Mouse (Mus musculus): ENCODE measurements around the gene Fdx1l. TPM values are rescaled to one million over a fixed set of nuclear protein-coding genes. Genes with fewer than 3 reads are reported as not detected.

The Fdx1l gene
- polyA plus RNA-seq (2014; fragmentation: Nextera tagmentation; extraction: Ambion mirVana) = 46.1 and 53.2 TPM in 2 replicates

DNA sequence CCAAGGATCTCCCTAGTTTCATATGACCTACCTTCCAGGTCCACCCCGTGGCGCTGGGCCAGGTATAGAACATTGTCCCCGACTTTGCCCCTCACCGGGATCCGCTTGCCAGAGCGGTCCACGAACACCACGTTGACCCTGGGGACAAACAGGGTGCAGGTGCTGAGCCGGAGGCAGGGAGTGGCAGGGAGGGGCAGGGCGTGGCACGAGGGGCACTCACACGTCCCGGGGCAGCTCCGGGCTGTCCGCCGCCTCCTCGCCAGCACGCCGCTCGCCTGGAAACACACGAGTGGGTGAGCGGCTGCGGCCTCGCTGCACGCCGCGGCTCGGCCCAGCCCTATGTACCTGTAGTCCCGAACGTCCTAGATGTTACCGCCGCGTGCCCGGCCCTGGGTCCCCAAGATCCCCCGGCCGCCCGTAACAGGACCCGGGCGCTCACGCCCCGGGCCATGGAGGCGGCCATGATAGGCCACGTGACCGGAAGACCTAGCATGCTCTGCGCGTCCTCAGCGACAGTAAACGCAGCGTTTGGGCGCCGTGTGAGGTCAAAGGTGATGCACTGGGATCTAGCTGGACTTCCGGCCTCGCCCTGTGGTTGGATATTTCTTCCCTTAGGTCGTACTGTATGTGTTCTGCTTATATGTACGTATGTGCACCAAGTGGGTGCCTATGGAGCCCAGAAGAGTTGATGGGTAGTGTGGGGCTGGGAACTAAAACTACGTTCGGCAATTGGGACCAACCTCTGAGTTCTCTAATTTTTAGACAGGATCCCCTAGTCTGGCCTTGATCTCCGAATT is at the start of gene Fdx1l, which contains the start of gene Gm49373:
TSS of gene Fdx1l (minus strand) at position 571 of the 797 bp plus-strand sequence.
TSS of gene Gm49373 (minus strand) at position 53 of the 797 bp plus-strand sequence.
- H3K27ac ChIP-seq (ENCODE audit: low read depth, low read length) = no peak within 1 kb of the TSS
- no peaks in the 10 kb centered on the region for H3K9me3 ChIP-seq (ENCODE audit: control insufficient read depth, low read length)
- H3K4me3 ChIP-seq (ENCODE audit: low read depth, low read length) = peak within 1 kb of the TSS; percentile 82
- ATAC-seq (ENCODE audit: low FRiP score) = peak; percentile 95
- DNase-seq (ENCODE audit: low spot score) = peak; percentile 90
- WGBS = 4% methylated on average over 49 of the region's 58 CpGs
- peak within 1 kb of the TSS; percentile 80 for H3K4me2 ChIP-seq (replicated peaks; ENCODE audit: low read depth, low read length)
- H3K9ac ChIP-seq (ENCODE audit: low read depth, low read length) = peak within 1 kb of the TSS; percentile 74
- no peaks in the 10 kb centered on the region for H3K27me3 ChIP-seq (ENCODE audit: control insufficient read depth, insufficient read depth, low read length)
- H3K36me3 ChIP-seq (ENCODE audit: control insufficient read depth, insufficient read depth, low read length) = peaks cover 13% of the 10 kb centered on the region
- no peaks in the 10 kb centered on the region for H3K4me1 ChIP-seq (replicated peaks; ENCODE audit: control insufficient read depth, insufficient read depth, low read length)

DNA sequence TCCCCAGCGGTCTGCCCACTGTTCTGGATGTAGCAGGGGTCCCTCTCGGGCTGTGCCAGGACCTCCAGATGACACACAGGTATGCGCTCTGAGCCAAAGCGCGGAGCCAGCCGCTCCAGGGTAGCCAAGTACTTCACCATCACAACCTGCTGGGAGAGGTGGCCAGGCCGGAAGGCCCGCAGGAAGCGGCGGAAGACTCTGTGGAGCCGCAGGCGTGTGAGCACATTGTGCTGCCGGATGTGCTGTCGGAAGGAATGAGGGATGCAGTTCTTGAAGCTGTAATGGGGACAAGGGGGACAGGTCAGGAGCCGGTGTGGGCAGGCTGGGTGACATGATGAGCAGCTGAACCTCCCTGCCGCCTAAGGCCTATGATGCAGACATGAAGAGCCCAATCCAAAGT is 48.1 kb upstream of the Fdx1l start:
- WGBS = 88% methylated on average over 16 of the region's 16 CpGs
- no peak for DNase-seq (ENCODE audit: low spot score)
- Histone ChIP-seq H3K9me3 (ENCODE audit: control insufficient read depth, low read length) (no peaks in the 10 kb centered on the region), H3K36me3 (ENCODE audit: control insufficient read depth, insufficient read depth, low read length) (no peaks in the 10 kb centered on the region), H3K9ac (ENCODE audit: low read depth, low read length) (no peak overlapping the region), H3K4me3 (ENCODE audit: low read depth, low read length) (no peak overlapping the region), H3K4me2 (replicated peaks; ENCODE audit: low read depth, low read length) (no peak overlapping the region), H3K4me1 (replicated peaks; ENCODE audit: control insufficient read depth, insufficient read depth, low read length) (no peaks in the 10 kb centered on the region), H3K27me3 (ENCODE audit: control insufficient read depth, insufficient read depth, low read length) (no peaks in the 10 kb centered on the region), H3K27ac (ENCODE audit: low read depth, low read length) (no peak overlapping the region)
- no peak for ATAC-seq (ENCODE audit: low FRiP score)

DNA sequence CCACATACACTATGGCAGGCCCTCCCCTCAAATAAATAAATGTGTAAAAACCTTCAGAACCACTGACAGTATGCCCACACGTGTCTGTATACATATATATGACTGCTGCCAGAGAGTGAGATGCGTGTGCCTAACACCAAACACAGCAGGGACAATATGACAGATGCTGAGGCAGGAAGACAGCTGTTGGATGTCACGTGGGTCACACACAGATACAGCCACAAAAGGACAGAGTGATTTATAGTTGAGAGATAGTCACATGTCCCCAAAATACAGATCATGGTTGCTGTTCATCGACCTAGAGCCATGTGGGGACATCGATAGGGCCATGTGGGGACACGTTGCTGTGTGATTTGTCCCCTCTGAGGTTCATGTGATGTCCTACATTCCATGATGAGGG is 43.7 kb upstream of the Fdx1l start:
- Histone ChIP-seq H3K4me2 (replicated peaks; ENCODE audit: low read depth, low read length) (no peak overlapping the region), H3K9me3 (ENCODE audit: control insufficient read depth, low read length) (no peaks in the 10 kb centered on the region), H3K27me3 (ENCODE audit: control insufficient read depth, insufficient read depth, low read length) (no peaks in the 10 kb centered on the region), H3K36me3 (ENCODE audit: control insufficient read depth, insufficient read depth, low read length) (no peaks in the 10 kb centered on the region), H3K4me1 (replicated peaks; ENCODE audit: control insufficient read depth, insufficient read depth, low read length) (no peaks in the 10 kb centered on the region), H3K4me3 (ENCODE audit: low read depth, low read length) (no peak overlapping the region), H3K9ac (ENCODE audit: low read depth, low read length) (no peak overlapping the region), H3K27ac (ENCODE audit: low read depth, low read length) (no peak overlapping the region)
- DNase-seq (ENCODE audit: low spot score) = no peak
- 79% methylated on average over 6 of the region's 6 CpGs for WGBS
- no peak for ATAC-seq (ENCODE audit: low FRiP score)

DNA sequence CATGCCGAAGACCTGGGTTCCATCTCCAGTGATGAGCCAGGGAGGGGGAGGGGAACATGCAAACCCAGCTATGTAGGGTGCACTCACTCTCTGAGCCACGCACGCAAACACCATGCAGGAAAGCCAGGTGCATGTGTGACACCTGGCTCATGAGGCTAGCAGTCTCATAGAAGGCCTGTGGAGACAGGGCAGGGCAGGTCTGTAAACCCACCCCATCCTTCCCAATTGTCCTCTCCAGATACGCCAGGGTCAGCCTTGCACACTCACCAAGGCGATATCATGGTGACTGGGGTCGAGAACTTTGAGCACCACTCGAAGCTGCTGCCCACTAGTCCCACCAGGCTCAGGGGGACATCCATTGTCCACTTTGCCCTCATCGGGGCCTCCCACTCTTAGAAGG is 41.7 kb upstream of the Fdx1l start:
- DNase-seq (ENCODE audit: low spot score) = no peak
- ATAC-seq (ENCODE audit: low FRiP score) = no peak
- Histone ChIP-seq H3K9ac (ENCODE audit: low read depth, low read length) (no peak overlapping the region), H3K4me2 (replicated peaks; ENCODE audit: low read depth, low read length) (no peak overlapping the region), H3K27me3 (ENCODE audit: control insufficient read depth, insufficient read depth, low read length) (no peaks in the 10 kb centered on the region), H3K27ac (ENCODE audit: low read depth, low read length) (no peak overlapping the region), H3K36me3 (ENCODE audit: control insufficient read depth, insufficient read depth, low read length) (no peaks in the 10 kb centered on the region), H3K4me1 (replicated peaks; ENCODE audit: control insufficient read depth, insufficient read depth, low read length) (no peaks in the 10 kb centered on the region), H3K4me3 (ENCODE audit: low read depth, low read length) (no peak overlapping the region), H3K9me3 (ENCODE audit: control insufficient read depth, low read length) (no peaks in the 10 kb centered on the region)
- 90% methylated on average over 8 of the region's 8 CpGs for WGBS

DNA sequence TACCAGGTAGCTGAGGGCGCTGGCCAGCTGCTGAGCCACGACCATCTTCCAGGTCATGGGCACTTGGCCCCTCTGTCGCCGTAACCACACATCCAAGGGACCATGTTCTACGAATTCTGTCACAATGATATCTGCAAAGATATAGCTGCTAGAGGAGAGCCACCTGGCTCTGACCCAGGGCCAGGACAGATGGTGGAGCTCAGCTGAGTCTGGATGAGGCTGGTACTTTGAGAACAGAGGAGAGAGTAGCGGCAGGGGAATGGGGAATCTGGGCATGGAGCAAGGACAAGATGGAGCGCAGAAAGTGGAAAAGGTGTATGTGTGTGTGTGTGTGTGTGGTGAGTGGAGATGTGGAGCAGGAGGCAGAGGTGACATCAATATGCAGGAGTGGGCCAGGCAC is 40.8 kb upstream of the Fdx1l start:
- no peak for ATAC-seq (ENCODE audit: low FRiP score)
- H3K27ac ChIP-seq (ENCODE audit: low read depth, low read length) = no peak overlapping the region
- no peak overlapping the region for H3K9ac ChIP-seq (ENCODE audit: low read depth, low read length)
- no peaks in the 10 kb centered on the region for H3K36me3 ChIP-seq (ENCODE audit: control insufficient read depth, insufficient read depth, low read length)
- no peaks in the 10 kb centered on the region for H3K4me1 ChIP-seq (replicated peaks; ENCODE audit: control insufficient read depth, insufficient read depth, low read length)
- H3K4me3 ChIP-seq (ENCODE audit: low read depth, low read length) = no peak overlapping the region
- DNase-seq (ENCODE audit: low spot score) = no peak
- H3K4me2 ChIP-seq (replicated peaks; ENCODE audit: low read depth, low read length) = no peak overlapping the region
- H3K27me3 ChIP-seq (ENCODE audit: control insufficient read depth, insufficient read depth, low read length) = no peaks in the 10 kb centered on the region
- WGBS = 90% methylated on average over 7 of the region's 7 CpGs
- no peaks in the 10 kb centered on the region for H3K9me3 ChIP-seq (ENCODE audit: control insufficient read depth, low read length)

DNA sequence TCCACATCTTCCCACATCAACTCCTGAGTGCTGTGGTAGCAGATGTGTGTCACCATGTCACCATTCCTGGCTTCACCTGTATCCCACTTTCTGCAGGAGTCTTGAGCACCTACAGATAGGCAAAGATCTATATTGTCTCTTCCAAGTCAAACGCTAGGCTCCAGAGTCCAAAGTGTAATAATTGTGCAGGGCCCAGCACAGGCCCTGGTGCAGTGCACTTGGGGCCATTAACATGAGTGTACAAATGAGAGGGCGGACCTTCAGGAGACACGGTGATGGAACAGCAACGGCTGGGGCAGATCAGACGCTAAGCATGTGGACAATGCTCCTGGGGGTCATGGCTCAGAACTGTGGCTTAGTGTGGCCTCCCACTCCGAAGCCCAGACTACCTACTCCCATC is 40.3 kb upstream of the Fdx1l start:
- H3K4me1 ChIP-seq (replicated peaks; ENCODE audit: control insufficient read depth, insufficient read depth, low read length) = no peaks in the 10 kb centered on the region
- 87% methylated on average over 6 of the region's 6 CpGs for WGBS
- H3K9me3 ChIP-seq (ENCODE audit: control insufficient read depth, low read length) = no peaks in the 10 kb centered on the region
- no peaks in the 10 kb centered on the region for H3K27me3 ChIP-seq (ENCODE audit: control insufficient read depth, insufficient read depth, low read length)
- no peak overlapping the region for H3K9ac ChIP-seq (ENCODE audit: low read depth, low read length)
- no peak overlapping the region for H3K4me2 ChIP-seq (replicated peaks; ENCODE audit: low read depth, low read length)
- DNase-seq (ENCODE audit: low spot score) (no peak), ATAC-seq (ENCODE audit: low FRiP score) (no peak)
- H3K4me3 ChIP-seq (ENCODE audit: low read depth, low read length) = no peak overlapping the region
- no peak overlapping the region for H3K27ac ChIP-seq (ENCODE audit: low read depth, low read length)
- H3K36me3 ChIP-seq (ENCODE audit: control insufficient read depth, insufficient read depth, low read length) = no peaks in the 10 kb centered on the region

DNA sequence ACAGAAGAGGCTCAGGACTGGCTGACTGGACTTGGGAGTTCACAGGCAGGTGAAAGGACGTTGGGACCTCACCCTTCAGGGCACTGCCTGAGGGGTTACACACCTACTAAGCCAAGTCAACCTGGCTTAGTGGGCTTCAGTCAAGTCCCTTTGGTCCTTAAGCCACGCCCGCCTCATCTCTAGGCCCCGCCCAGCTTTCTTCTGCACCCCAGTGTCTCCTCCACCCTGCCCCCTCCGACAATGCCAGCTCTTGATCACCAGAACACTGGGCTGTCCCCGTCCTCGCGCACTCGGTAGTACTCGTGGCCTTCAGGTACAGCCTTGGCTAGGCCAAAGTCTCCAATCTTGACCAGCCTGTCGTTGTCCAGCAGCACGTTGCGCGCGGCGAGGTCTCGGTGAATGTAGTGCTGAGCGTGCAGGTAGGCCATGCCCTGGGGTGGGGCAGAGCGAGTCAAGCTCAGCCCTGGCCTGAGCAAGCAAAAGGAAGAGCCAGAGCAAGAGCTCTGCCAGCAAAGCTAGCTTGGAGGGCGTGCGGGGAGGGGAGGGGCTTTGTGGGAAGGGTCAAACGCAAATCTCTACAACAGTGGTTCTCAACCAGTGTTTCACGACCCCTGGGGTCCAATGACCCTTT is 34.3 kb upstream of the Fdx1l start:
- ATAC-seq (ENCODE audit: low FRiP score) (no peak), DNase-seq (ENCODE audit: low spot score) (no peak)
- Histone ChIP-seq H3K9ac (ENCODE audit: low read depth, low read length) (no peak overlapping the region), H3K4me2 (replicated peaks; ENCODE audit: low read depth, low read length) (no peak overlapping the region), H3K9me3 (ENCODE audit: control insufficient read depth, low read length) (no peaks in the 10 kb centered on the region), H3K4me1 (replicated peaks; ENCODE audit: control insufficient read depth, insufficient read depth, low read length) (0 out of 2 replicates have a peak, but pooled peaks cover 2% of the 10 kb centered on the region), H3K36me3 (ENCODE audit: control insufficient read depth, insufficient read depth, low read length) (no peaks in the 10 kb centered on the region), H3K4me3 (ENCODE audit: low read depth, low read length) (no peak overlapping the region), H3K27ac (ENCODE audit: low read depth, low read length) (no peak overlapping the region), H3K27me3 (ENCODE audit: control insufficient read depth, insufficient read depth, low read length) (no peaks in the 10 kb centered on the region)
- WGBS = 44% methylated on average over 23 of the region's 23 CpGs

DNA sequence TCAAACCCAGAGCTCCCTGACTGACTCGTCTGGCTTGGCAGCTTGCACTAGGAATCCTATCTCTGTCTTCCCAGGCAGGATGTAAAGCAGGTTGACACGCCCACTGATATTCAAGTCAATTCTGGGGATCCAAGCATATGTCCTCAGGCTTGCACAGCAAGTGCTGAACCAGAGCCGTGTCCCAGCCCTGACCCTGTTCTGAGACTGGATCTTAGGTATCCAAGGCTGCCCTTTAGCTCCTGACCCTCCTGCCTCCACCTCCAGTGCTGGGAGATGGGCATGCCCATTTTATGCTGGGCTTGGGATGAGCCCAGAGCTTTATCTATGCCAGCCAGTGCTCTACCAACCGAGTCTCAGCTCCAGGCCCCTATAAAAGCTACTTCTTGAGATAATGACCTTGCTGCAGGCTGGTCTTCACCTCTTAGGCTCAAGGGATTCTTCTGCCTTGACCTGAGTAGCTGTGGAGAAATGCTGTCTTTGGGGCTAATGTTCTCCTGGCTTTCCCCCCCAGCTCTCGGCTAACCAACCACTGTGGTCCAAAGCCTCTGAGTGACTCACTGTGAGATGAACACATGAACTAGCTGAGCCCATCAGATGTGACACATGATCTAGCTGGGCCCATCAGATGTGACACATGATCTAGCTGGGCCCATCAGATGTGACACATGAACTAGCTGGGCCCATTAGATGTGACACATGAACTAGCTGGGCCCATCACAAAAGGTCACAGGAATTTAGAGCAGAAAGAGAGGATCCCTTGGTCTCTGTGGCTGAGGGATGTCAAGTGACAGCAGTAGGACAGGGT is 32.5 kb upstream of the Fdx1l start:
- DNase-seq (ENCODE audit: low spot score) (no peak), ATAC-seq (ENCODE audit: low FRiP score) (no peak)
- 82% methylated on average over 5 of the region's 5 CpGs for WGBS
- no peaks in the 10 kb centered on the region for H3K9me3 ChIP-seq (ENCODE audit: control insufficient read depth, low read length)
- H3K27ac ChIP-seq (ENCODE audit: low read depth, low read length) = no peak overlapping the region
- no peaks in the 10 kb centered on the region for H3K27me3 ChIP-seq (ENCODE audit: control insufficient read depth, insufficient read depth, low read length)
- H3K36me3 ChIP-seq (ENCODE audit: control insufficient read depth, insufficient read depth, low read length) = no peaks in the 10 kb centered on the region
- no peak overlapping the region for H3K4me3 ChIP-seq (ENCODE audit: low read depth, low read length)
- no peak overlapping the region for H3K9ac ChIP-seq (ENCODE audit: low read depth, low read length)
- H3K4me1 ChIP-seq (replicated peaks; ENCODE audit: control insufficient read depth, insufficient read depth, low read length) = 0 out of 2 replicates have a peak, but pooled peaks cover 2% of the 10 kb centered on the region
- no peak overlapping the region for H3K4me2 ChIP-seq (replicated peaks; ENCODE audit: low read depth, low read length)
